Mouse (Mus musculus) macrophage (primary cell): Measurements from ENCODE around the gene Pomt2. TPM values are rescaled to one million over a fixed set of nuclear protein-coding genes. Genes with fewer than 3 reads are reported as not detected.

Experiments used
- H3K27ac ChIP-seq: fragments of 350-480 bp; formaldehyde crosslinking; 2 replicates; pipeline ENCODE4 v1.9.0; 2021
- H3K36me3 ChIP-seq: fragments of 350-480 bp; formaldehyde crosslinking; 2 replicates; pipeline ENCODE4 v1.9.0; 2021; ENCODE audit errors: inconsistent target
- H3K4me3 ChIP-seq: fragments of 350-480 bp; formaldehyde crosslinking; 2 replicates; pipeline ENCODE4 v1.9.0; 2021; ENCODE audit errors: inconsistent target
- H3K79me2 ChIP-seq: fragments of 350-480 bp; formaldehyde crosslinking; 2 replicates; pipeline ENCODE4 v1.9.0; 2021; ENCODE audit errors: inconsistent target
- WGBS: methylation state at CpG from one replicate; pipeline ENCODE4 v1.1.7; 2026; ENCODE audit warnings: inconsistent platforms; ENCODE audit not compliant: missing documents; 5-methylcytosine and 5-hydroxymethylcytosine counted together
- polyA plus RNA-seq: library from polyadenylated mRNA; stranded (reverse); fragments of 250-400 nt; gene quantifications from 3 replicates; pipeline ENCODE4 v1.2.4, GENCODE M21; 2018; ENCODE audit warnings: inconsistent platforms

Pomt2 gene
- polyA plus RNA-seq, 1 experiment from 2014 or later: 5.8 TPM

GRCm38 (mm10) chr12:87138768-87139167 is 9.0 kb downstream of the Pomt2 start:
- no peaks in the 10 kb centered on the region for H3K36me3 ChIP-seq
- no peaks in the 10 kb centered on the region for H3K79me2 ChIP-seq
- WGBS: 93% methylated on average over 1 of the region's 2 CpGs
- no peak overlapping the region for H3K27ac ChIP-seq
- no peak overlapping the region for H3K4me3 ChIP-seq

GRCm38 (mm10) chr12:87138342-87138701 is 9.4 kb downstream of the Pomt2 start:
- Histone ChIP-seq H3K4me3 (no peak overlapping the region), H3K36me3 (no peaks in the 10 kb centered on the region), H3K27ac (no peak overlapping the region), H3K79me2 (no peaks in the 10 kb centered on the region)
- WGBS: no CpG with 5 or more reads among the region's 2 CpGs

- Histone ChIP-seq H3K27ac (no peak overlapping the region), H3K36me3 (no peaks in the 10 kb centered on the region)
- 94% methylated on average over 15 of the region's 15 CpGs for WGBS
These were observed 10.1 kb downstream of the Pomt2 start for GRCm38 (mm10) chr12:87137439-87138341.

DNA sequence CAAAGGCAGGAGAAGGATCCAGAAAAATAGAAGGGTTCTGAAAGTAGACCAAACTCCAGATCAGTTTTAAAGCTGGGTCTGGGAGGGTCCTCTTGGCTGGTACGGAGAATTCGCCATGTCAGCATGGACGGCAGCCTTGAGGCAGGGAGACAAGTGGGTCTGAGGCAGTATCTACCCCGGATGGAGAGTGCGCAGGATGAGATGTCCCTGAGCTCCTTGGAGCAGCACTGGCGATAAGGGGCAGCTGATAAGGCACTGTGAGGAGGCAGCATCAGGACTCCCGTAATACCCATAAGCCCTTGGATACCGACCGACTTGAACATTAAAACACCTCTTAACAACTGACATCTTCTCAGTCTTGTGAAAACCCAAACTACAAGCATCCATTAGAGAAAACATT is 15.0 kb downstream of the Pomt2 start:
- Histone ChIP-seq H3K79me2 (no peaks in the 10 kb centered on the region), H3K36me3 (no peaks in the 10 kb centered on the region), H3K4me3 (no peak overlapping the region), H3K27ac (no peak overlapping the region)
- 94% methylated on average over 9 of the region's 9 CpGs for WGBS

More at GRCm38 (mm10) chr12:87137439-87138341, 10.1 kb downstream of the Pomt2 start:
- Histone ChIP-seq H3K79me2 (no peaks in the 10 kb centered on the region), H3K4me3 (no peak overlapping the region)

- Histone ChIP-seq H3K36me3 (no peaks in the 10 kb centered on the region; the same call in 1 of the 2 replicates), H3K79me2 (no peaks in the 10 kb centered on the region), H3K4me3 (no peak overlapping the region), H3K27ac (no peak overlapping the region)
- WGBS: 88% methylated on average over 6 of the region's 6 CpGs
These were observed 15.6 kb downstream of the Pomt2 start for GRCm38 (mm10) chr12:87132210-87132609.

DNA sequence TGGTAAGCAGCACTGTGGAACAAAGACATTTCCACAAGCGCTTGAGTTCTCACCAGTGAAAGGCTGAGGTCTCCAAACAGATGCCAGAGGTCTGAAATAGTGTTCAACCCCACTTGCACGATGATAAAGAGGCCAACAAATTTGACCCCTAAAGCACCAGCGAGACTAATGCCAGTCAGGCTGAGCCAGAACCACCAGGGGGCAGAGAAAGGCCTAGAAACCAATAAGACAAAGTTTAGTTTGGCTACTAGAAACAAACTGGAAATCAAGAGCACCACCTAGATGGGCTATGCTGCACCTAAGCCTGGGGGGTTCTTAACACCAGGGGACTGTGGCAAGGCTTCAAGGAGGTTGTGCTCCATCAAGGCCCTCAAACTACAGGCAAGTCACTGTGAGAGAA is 16.1 kb downstream of the Pomt2 start:
- WGBS: 82% methylated on average over 3 of the region's 3 CpGs
- Histone ChIP-seq H3K4me3 (no peak overlapping the region), H3K27ac (no peak overlapping the region), H3K79me2 (no peaks in the 10 kb centered on the region), H3K36me3 (no peaks in the 10 kb centered on the region; the same call in 1 of the 2 replicates)

GRCm38 (mm10) chr12:87131181-87131580 is 16.6 kb downstream of the Pomt2 start:
- no peak overlapping the region for H3K4me3 ChIP-seq
- WGBS: 90% methylated on average over 2 of the region's 2 CpGs
- H3K27ac ChIP-seq: no peak overlapping the region
- no peaks in the 10 kb centered on the region for H3K79me2 ChIP-seq
- H3K36me3 ChIP-seq: no peaks in the 10 kb centered on the region; the same call in 1 of the 2 replicates

- WGBS: 89% methylated on average over 4 of the region's 4 CpGs
- no peaks in the 10 kb centered on the region for H3K79me2 ChIP-seq
- H3K4me3 ChIP-seq: no peak overlapping the region
- H3K27ac ChIP-seq: no peak overlapping the region
- H3K36me3 ChIP-seq: no peaks in the 10 kb centered on the region; the same call in 1 of the 2 replicates
These were observed 17.5 kb downstream of the Pomt2 start for GRCm38 (mm10) chr12:87130224-87130623.

- Histone ChIP-seq H3K79me2 (no peaks in the 10 kb centered on the region), H3K4me3 (no peak overlapping the region), H3K36me3 (no peaks in the 10 kb centered on the region; the same call in 1 of the 2 replicates), H3K27ac (no peak overlapping the region)
- WGBS: 91% methylated on average over 4 of the region's 4 CpGs
These were observed 20.5 kb downstream of the Pomt2 start for GRCm38 (mm10) chr12:87127256-87127655.

DNA sequence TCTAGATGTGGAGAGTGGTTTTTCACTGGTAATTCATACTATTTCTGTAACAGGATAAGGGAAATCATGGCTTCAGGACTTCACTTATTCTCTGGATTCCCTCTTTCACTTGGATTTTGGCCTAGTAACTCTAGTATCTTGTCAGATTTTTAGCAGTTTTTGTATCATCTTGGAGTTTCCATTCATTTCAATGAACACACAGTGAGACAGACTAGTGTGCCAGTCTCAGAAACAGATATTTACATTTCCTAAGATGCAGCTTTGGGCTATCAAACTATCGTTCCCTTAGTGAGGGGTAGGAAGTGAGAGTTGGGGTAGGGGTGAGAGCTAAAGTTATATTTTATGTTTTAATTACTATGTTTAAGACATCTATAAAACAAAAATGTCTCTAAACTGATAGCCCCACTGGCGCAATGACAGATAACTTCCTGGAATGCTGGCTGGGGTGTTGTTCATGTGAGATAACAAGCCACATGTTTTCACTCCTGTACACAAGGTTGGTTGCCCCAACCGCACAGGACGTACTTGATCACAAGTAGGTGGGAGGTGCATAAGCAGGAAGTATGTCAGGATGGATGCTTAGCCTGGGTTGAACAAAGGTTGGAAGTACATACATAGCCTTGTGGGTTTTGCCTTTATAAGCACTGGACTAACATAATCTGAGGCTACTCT is 25.7 kb downstream of the Pomt2 start:
- Histone ChIP-seq H3K79me2 (no peaks in the 10 kb centered on the region), H3K27ac (no peak overlapping the region), H3K4me3 (no peak overlapping the region), H3K36me3 (peaks cover 2% of the 10 kb centered on the region; the same call in 1 of the 2 replicates)
- WGBS: 91% methylated on average over 4 of the region's 4 CpGs

GRCm38 (mm10) chr12:87107357-87107977 is 40.3 kb downstream of the Pomt2 start:
- no peak overlapping the region for H3K4me3 ChIP-seq
- WGBS: 64% methylated on average over 3 of the region's 3 CpGs
- no peak overlapping the region for H3K27ac ChIP-seq
- no peaks in the 10 kb centered on the region for H3K36me3 ChIP-seq
- no peaks in the 10 kb centered on the region for H3K79me2 ChIP-seq

GRCm38 (mm10) chr12:87104796-87105195 is 43.0 kb downstream of the Pomt2 start:
- 18% methylated on average over 4 of the region's 4 CpGs for WGBS
- no peaks in the 10 kb centered on the region for H3K79me2 ChIP-seq

GRCm38 (mm10) chr12:87103471-87103870 is 44.3 kb downstream of the Pomt2 start:
- Histone ChIP-seq H3K27ac (no peak overlapping the region), H3K4me3 (no peak overlapping the region), H3K36me3 (no peaks in the 10 kb centered on the region), H3K79me2 (no peaks in the 10 kb centered on the region)
- WGBS: 87% methylated on average over 4 of the region's 4 CpGs

More at GRCm38 (mm10) chr12:87104796-87105195, 43.0 kb downstream of the Pomt2 start:
- no peaks in the 10 kb centered on the region for H3K36me3 ChIP-seq
- no peak overlapping the region for H3K4me3 ChIP-seq
- H3K27ac ChIP-seq: no peak overlapping the region

DNA sequence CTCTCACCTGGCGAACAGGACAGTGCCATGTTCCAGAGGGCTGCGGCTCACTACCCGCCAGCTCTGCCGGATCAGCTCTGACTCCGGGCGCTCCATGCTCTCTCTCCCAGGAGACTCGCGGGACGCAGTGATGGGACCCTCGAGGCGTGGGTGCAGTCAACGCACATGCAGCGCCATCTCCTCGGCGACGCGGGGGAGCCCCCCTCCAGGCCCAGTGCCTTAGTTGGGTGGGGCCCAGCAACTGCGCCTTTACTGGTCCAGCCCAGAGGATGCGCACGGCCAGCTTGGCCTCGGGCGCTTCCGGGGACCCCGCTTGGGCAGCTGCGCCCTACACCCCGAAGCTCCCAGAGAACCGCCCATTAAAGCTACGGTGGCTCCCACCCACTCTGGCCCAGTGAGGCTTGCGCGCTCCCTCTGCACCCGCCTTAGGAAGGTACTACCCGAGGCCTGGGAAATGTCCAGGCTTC is 45.6 kb downstream of the Pomt2 start, which contains the start of gene Ngb:
Gene Ngb, minus strand, starts transcription at position 375 of the 467 bp plus-strand sequence.
- Histone ChIP-seq H3K36me3 (no peaks in the 10 kb centered on the region), H3K4me3 (no peak within 1 kb of the TSS), H3K79me2 (no peaks in the 10 kb centered on the region), H3K27ac (no peak within 1 kb of the TSS)
- WGBS: 19% methylated on average over 32 of the region's 32 CpGs
